Mouse (Mus musculus) CH12.LX (cell line): ENCODE measurements around the gene Rpa2. TPM values are rescaled to one million over a fixed set of nuclear protein-coding genes. Genes with fewer than 3 reads are reported as not detected.
A peak's percentile ranks its signal among the peaks of the same experiment; 100 is the strongest.

Experiments used
- DNase-seq: peaks from one replicate; pipeline ENCODE4 v3.0.0-alpha.2; 2013; ENCODE audit errors: extremely low read depth
- H3K27ac ChIP-seq: 2 replicates; pipeline ENCODE4 v1.5.1; 2012; ENCODE audit warnings: low read depth, mild to moderate bottlenecking, control low read depth, moderate library complexity; ENCODE audit not compliant: insufficient read depth
- H3K27me3 ChIP-seq: replicated peaks from 2 replicates; pipeline ENCODE3; 2012; ENCODE audit warnings: inconsistent platforms
- H3K36me3 ChIP-seq, 2 experiments: replicated peaks in 1 of 2; 2 replicates each; pipeline versions ENCODE3 to v1.6.1; 2012; ENCODE audit warnings: inconsistent platforms in 1 of 2, low read length in 1 of 2, mild to moderate bottlenecking in 1 of 2, mixed read lengths in 1 of 2, moderate library complexity in 1 of 2; ENCODE audit not compliant: control insufficient read depth in 1 of 2, insufficient read depth in 1 of 2
- H3K4me1 ChIP-seq, 2 experiments: 2 replicates each; pipeline ENCODE4 v1.6.1; 2012; ENCODE audit warnings: inconsistent platforms in 1 of 2, moderate library complexity in 1 of 2; ENCODE audit not compliant: insufficient read depth in 2 of 2, control insufficient read depth in 1 of 2
- H3K4me2 ChIP-seq: 2 replicates; pipeline ENCODE4 v1.6.1; 2012; ENCODE audit warnings: low read depth, mild to moderate bottlenecking, control low read depth; ENCODE audit not compliant: poor library complexity, insufficient read depth, severe bottlenecking
- H3K4me3 ChIP-seq, 3 experiments: fragments of 150-350 bp in 1 of 3; sonication (generic) in 1 of 3; replicated peaks in 1 of 3; 2 replicates each; pipeline versions ENCODE3 to v1.5.1; 2011 to 2012; ENCODE audit warnings: low read depth in 2 of 3, low read length in 2 of 3, mild to moderate bottlenecking in 2 of 3, moderate library complexity in 2 of 3, control low read depth in 1 of 3, improper control_type of control experiment in 1 of 3, inconsistent platforms in 1 of 3, mixed read lengths in 1 of 3; ENCODE audit not compliant: poor library complexity in 1 of 3
- H3K79me2 ChIP-seq: replicated peaks from 2 replicates; pipeline ENCODE4 v1.6.1; 2012; ENCODE audit warnings: mild to moderate bottlenecking, moderate library complexity; ENCODE audit not compliant: control insufficient read depth, poor library complexity, insufficient read depth, severe bottlenecking; ENCODE audit errors: extremely low read depth
- H3K9ac ChIP-seq: 2 replicates; pipeline ENCODE4 v1.6.1; 2012; ENCODE audit warnings: low read depth, mild to moderate bottlenecking, control low read depth, moderate library complexity; ENCODE audit not compliant: insufficient read depth
- H3K9me3 ChIP-seq: replicated peaks from 2 replicates; pipeline ENCODE3; 2012; ENCODE audit warnings: low read length, inconsistent platforms, mixed read lengths
- BHLHE40 ChIP-seq: IDR thresholded peaks from 2 replicates; pipeline ENCODE4 v1.6.1; 2011; ENCODE audit warnings: mild to moderate bottlenecking, low read depth, low read length, improper control_type of control experiment
- CHD1 ChIP-seq: IDR thresholded peaks from 2 replicates; pipeline ENCODE4 v1.6.1; 2012; ENCODE audit warnings: low read depth, low read length, improper control_type of control experiment, inconsistent platforms
- CHD2 ChIP-seq: IDR thresholded peaks from 2 replicates; pipeline ENCODE4 v1.6.1; 2011; ENCODE audit warnings: low read length, improper control_type of control experiment
- CTCF ChIP-seq, 2 experiments: IDR thresholded peaks in 1 of 2; conservative IDR thresholded peaks in 1 of 2; 2 replicates each; pipeline ENCODE4 v1.5.1; 2011 to 2012; ENCODE audit warnings: low read depth in 2 of 2, low read length in 2 of 2, improper control_type of control experiment in 1 of 2, inconsistent platforms in 1 of 2, mild to moderate bottlenecking in 1 of 2, moderate library complexity in 1 of 2
- E2F4 ChIP-seq: IDR thresholded peaks from 2 replicates; pipeline ENCODE4 v1.6.1; 2011; ENCODE audit warnings: low read depth, low read length, improper control_type of control experiment; ENCODE audit not compliant: insufficient replicate concordance
- EP300 ChIP-seq: IDR thresholded peaks from 2 replicates; pipeline ENCODE4 v1.6.1; 2011; ENCODE audit warnings: low read length, improper control_type of control experiment
- GABPA ChIP-seq: IDR thresholded peaks from 2 replicates; pipeline ENCODE4 v1.6.1; 2012; ENCODE audit warnings: low read depth, low read length, improper control_type of control experiment, inconsistent platforms; ENCODE audit not compliant: insufficient replicate concordance
- IRF4 ChIP-seq: IDR thresholded peaks from 2 replicates; pipeline ENCODE4 v1.6.1; 2014; ENCODE audit warnings: low read depth, mild to moderate bottlenecking, inconsistent platforms, low read length, improper control_type of control experiment
- MAFK ChIP-seq: IDR thresholded peaks from 2 replicates; pipeline ENCODE4 v1.6.1; 2011; ENCODE audit warnings: low read length, improper control_type of control experiment; ENCODE audit not compliant: insufficient replicate concordance
- MAX ChIP-seq: IDR thresholded peaks from 2 replicates; pipeline ENCODE4 v1.6.1; 2011; ENCODE audit warnings: low read length, improper control_type of control experiment
- MEF2A ChIP-seq: IDR thresholded peaks from 2 replicates; pipeline ENCODE4 v1.6.1; 2014; ENCODE audit warnings: low read depth, mild to moderate bottlenecking, inconsistent platforms, low read length, improper control_type of control experiment, borderline replicate concordance
- MYC ChIP-seq: IDR thresholded peaks from 2 replicates; pipeline ENCODE4 v1.6.1; 2011; ENCODE audit warnings: low read depth, mild to moderate bottlenecking, improper control_type of control experiment, low read length
- PAX5 ChIP-seq: IDR thresholded peaks from 2 replicates; pipeline ENCODE4 v1.6.1; 2012; ENCODE audit warnings: low read length, inconsistent platforms, mixed read lengths
- POLR2A ChIP-seq: IDR thresholded peaks from 2 replicates; pipeline ENCODE4 v1.6.1; 2011; ENCODE audit warnings: low read depth, mild to moderate bottlenecking, improper control_type of control experiment, low read length
- POLR2AphosphoS2 ChIP-seq: IDR thresholded peaks from 2 replicates; pipeline ENCODE4 v1.6.1; 2011; ENCODE audit warnings: low read depth, low read length, improper control_type of control experiment
- SIN3A ChIP-seq: IDR thresholded peaks from 2 replicates; pipeline ENCODE4 v1.6.1; 2012; ENCODE audit warnings: low read length, improper control_type of control experiment, inconsistent platforms
- SMC3 ChIP-seq: IDR thresholded peaks from 2 replicates; pipeline ENCODE4 v1.6.1; 2011; ENCODE audit warnings: low read depth, low read length, improper control_type of control experiment
- TBP ChIP-seq: conservative IDR thresholded peaks from 2 replicates; pipeline ENCODE4 v1.6.1; 2011; ENCODE audit warnings: low read depth, low read length, improper control_type of control experiment
- UBTF ChIP-seq: IDR thresholded peaks from 2 replicates; pipeline ENCODE4 v1.6.1; 2012; ENCODE audit warnings: low read depth, mild to moderate bottlenecking, inconsistent platforms, low read length, improper control_type of control experiment, moderate library complexity
- ZKSCAN1 ChIP-seq: IDR thresholded peaks from 2 replicates; pipeline ENCODE4 v1.6.1; 2012; ENCODE audit warnings: low read depth, inconsistent platforms, low read length, improper control_type of control experiment, borderline replicate concordance
- ZNF384 ChIP-seq: IDR thresholded peaks from 2 replicates; pipeline ENCODE4 v1.6.1; 2012; ENCODE audit warnings: low read depth, low read length, improper control_type of control experiment, inconsistent platforms
- dilution Hi-C: fragments of 300-500 bp; cut with MboI; formaldehyde crosslinking; loops from 2 replicates; pipeline ENCODE4 v1.14.3; 2020; ENCODE audit warnings: low sequenced_read_pairs; ENCODE audit not compliant: extremely low pct_unique_long_range_greater_than_20kb, extremely low pct_ligation_motif_present
- in situ Hi-C: fragments of 300-500 bp; cut with MboI; formaldehyde crosslinking; loops from 3 replicates; pipeline ENCODE4 v1.14.3; 2019; ENCODE audit warnings: low sequenced_read_pairs, low pct_ligation_motif_present, low pct_unique_long_range_greater_than_20kb, mixed read lengths
- polyA plus RNA-seq: library from polyadenylated mRNA; unstranded; fragments of >175 nt; gene quantifications from 2 replicates; pipeline ENCODE4 v1.2.1, GENCODE M21; 2012; ENCODE audit warnings: low read depth; ENCODE audit not compliant: insufficient read length
- total RNA-seq, 2 experiments: library from RNA; depleted of rRNA; stranded (reverse); fragments of 300-350 nt in 1 of 2; fragments of >200 nt in 1 of 2; gene quantifications; 2 replicates each; pipeline ENCODE4 v1.2.3; 2012 to 2014

Rpa2 gene
- total and polyA plus RNA-seq, 3 experiments = 80.2 to 142 (median 97.9) TPM

GRCm38 (mm10) chr4:132805599-132806197 is 37.6 kb downstream of the Rpa2 start:
- dilution Hi-C loops = no loop called here
- Histone ChIP-seq H3K27me3 (no peaks in the 10 kb centered on the region), H3K9ac (no peak overlapping the region)
- DNase-seq = no peak
- in situ Hi-C loops = no loop called here
- no peak for TF ChIP-seq IRF4
- TF ChIP-seq POLR2A = no peak
- no peak for TF ChIP-seq GABPA
- TF ChIP-seq ZKSCAN1 = no peak
- TF ChIP-seq BHLHE40 = no peak
- no peak for TF ChIP-seq CHD1
- no peak for TF ChIP-seq EP300
- no peak for TF ChIP-seq MAFK
- TF ChIP-seq SIN3A = no peak
- TF ChIP-seq TBP = no peak
- no peak for TF ChIP-seq POLR2AphosphoS2
- TF ChIP-seq CHD2 = no peak
- no peak for TF ChIP-seq UBTF
- no peak for TF ChIP-seq E2F4
- no peak for TF ChIP-seq MEF2A
- TF ChIP-seq MYC = no peak
- TF ChIP-seq PAX5 = no peak
- TF ChIP-seq ZNF384 = no peak
- no peak for TF ChIP-seq CTCF (conservative IDR thresholded peaks at IDR 0.05 in 1 of 2, IDR thresholded peaks at IDR 0.05 in 1 of 2; ENCODE audit: low read depth in 2 of 2, low read length in 2 of 2)
- TF ChIP-seq SMC3 = no peak
- TF ChIP-seq, all 38 proteins: peak for 0
- H3K27ac ChIP-seq = no peak overlapping the region
- no peak overlapping the region for H3K4me2 ChIP-seq
- H3K4me1 ChIP-seq = peaks cover 16 to 68% of the 10 kb centered on the region in 2 experiments
- H3K79me2 ChIP-seq = no peaks in the 10 kb centered on the region
- H3K4me3 ChIP-seq = no peak overlapping the region
- no peaks in the 10 kb centered on the region for H3K36me3 ChIP-seq
- peaks cover 7% of the 10 kb centered on the region for H3K9me3 ChIP-seq

- no peaks in the 10 kb centered on the region for H3K79me2 ChIP-seq
- dilution Hi-C loops = no loop called here
- DNase-seq = no peak
- H3K27ac ChIP-seq = no peak overlapping the region
- no peaks in the 10 kb centered on the region for H3K27me3 ChIP-seq
- H3K36me3 ChIP-seq = no peaks in the 10 kb centered on the region
- in situ Hi-C loops = no loop called here
- no peak overlapping the region for H3K4me3 ChIP-seq
- TF ChIP-seq MAX (no peak), ZNF384 (peak; percentile 76)
- TF ChIP-seq, all 38 proteins: peak for 1
- H3K9ac ChIP-seq = no peak overlapping the region
- H3K9me3 ChIP-seq = peaks cover 14% of the 10 kb centered on the region
- H3K4me1 ChIP-seq = peaks cover 16 to 59% of the 10 kb centered on the region in 2 experiments
- H3K4me2 ChIP-seq = no peak overlapping the region
Observed at GRCm38 (mm10) chr4:132806620-132807191, 38.6 kb downstream of the Rpa2 start.
